Mouse (Mus musculus) skeletal muscle tissue, postnatal 0 days (tissue): ENCODE results near the gene Trim15. TPM values are rescaled to one million over a fixed set of nuclear protein-coding genes. Genes with fewer than 3 reads are reported as not detected.

Experiments
- polyA plus RNA-seq: library from polyadenylated mRNA; unstranded; fragments of >200 nt; fragmentation: Nextera tagmentation; extraction: Ambion mirVana; gene quantifications from 2 replicates; pipeline ENCODE4 v1.2.1, GENCODE M21; 2015

The Trim15 gene
- polyA plus RNA-seq, result 0.07 TPM in 1 of 2 replicates, not detected in the other

GRCm38 (mm10) chr17:36866719-36867527 lies at the start of gene Trim15:
Gene Trim15 (minus strand): TSS chr17:36867210.

GRCm38 (mm10) chr17:36897552-36898205 lies 30.7 kb upstream of the Trim15 start, which contains the start of gene Trim31:
Gene Trim31 (plus strand): TSS chr17:36898118.

GRCm38 (mm10) chr17:36890073-36890903 lies 23.3 kb upstream of the Trim15 start, which contains the start of gene Trim40:
Gene Trim40 (minus strand): TSS chr17:36890123.

GRCm38 (mm10) chr17:36869284-36869954 lies 2.4 kb upstream of the Trim15 start, which contains the start of gene Trim10:
Gene Trim10 (plus strand): TSS chr17:36869574.

GRCm38 (mm10) chr17:36836874-36837647 lies 29.9 kb downstream of the Trim15 start, which contains the start of gene Trim26:
Gene Trim26 (plus strand): TSS chr17:36837134.

GRCm38 (mm10) chr17:36811871-36812270 lies 55.1 kb downstream of the Trim15 start, which contains the start of gene H2-M10.6:
Gene H2-M10.6 (plus strand): TSS chr17:36812171.

Other genes with a start within 250 kb of the Trim15 start
- gene H2-M9, start 224.5 kb downstream of the Trim15 start, polyA plus RNA-seq, result 0.26 and 0.56 TPM in 2 replicates
- not detected in 2 replicates for gene H2-M1, start 195.0 kb downstream of the Trim15 start, polyA plus RNA-seq
- not detected in 2 replicates for gene H2-M10.5, start 94.3 kb downstream of the Trim15 start, polyA plus RNA-seq
- not detected in 2 replicates for gene H2-M10.6, start 55.0 kb downstream of the Trim15 start, polyA plus RNA-seq
- 19.3 and 19.5 TPM in 2 replicates for gene Trim26, start 30.1 kb downstream of the Trim15 start, polyA plus RNA-seq
- gene Trim10, start 2.4 kb upstream of the Trim15 start, polyA plus RNA-seq, result 0.22 and 0.37 TPM in 2 replicates
- gene Trim40, start 22.9 kb upstream of the Trim15 start, polyA plus RNA-seq, result not detected in 2 replicates
- not detected in 2 replicates for gene Trim31, start 30.9 kb upstream of the Trim15 start, polyA plus RNA-seq
- gene Rnf39, start 75.7 kb upstream of the Trim15 start, polyA plus RNA-seq, result 0.73 and 1.4 TPM in 2 replicates
- 77.5 and 78.4 TPM in 2 replicates for gene Ppp1r11, start 84.5 kb upstream of the Trim15 start, polyA plus RNA-seq
- gene Znrd1, start 91.3 kb upstream of the Trim15 start, polyA plus RNA-seq, result 37.6 and 40.9 TPM in 2 replicates
- gene Znrd1as, start 91.4 kb upstream of the Trim15 start, polyA plus RNA-seq, result 7.9 and 10.3 TPM in 2 replicates
- gene 2410137M14Rik, start 114.0 kb upstream of the Trim15 start, polyA plus RNA-seq, result not detected in 2 replicates
- gene H2-M5, start 122.3 kb upstream of the Trim15 start, polyA plus RNA-seq, result 0.15 TPM in 2 replicates
- 9.7 and 11.0 TPM in 2 replicates for gene Zfp57, start 134.0 kb upstream of the Trim15 start, polyA plus RNA-seq
- gene Mog, start 156.2 kb upstream of the Trim15 start, polyA plus RNA-seq, result not detected in 2 replicates
- 3.8 and 4.6 TPM in 2 replicates for gene Gabbr1, start 178.8 kb upstream of the Trim15 start, polyA plus RNA-seq
- gene Olfr90, start 221.3 kb upstream of the Trim15 start, polyA plus RNA-seq, result not detected in 2 replicates
- not detected in 2 replicates for gene Olfr91, start 231.1 kb upstream of the Trim15 start, polyA plus RNA-seq